Mouse (Mus musculus) testis, adult 2 months (tissue): Measurements from ENCODE around the gene Pde1b.

Experiments used
- CTCF ChIP-seq: fragments of 200-500 bp; IDR thresholded peaks from 2 replicates; pipeline ENCODE4 v1.5.1; 2012; ENCODE audit warnings: low read depth, mild to moderate bottlenecking, inconsistent platforms, low read length, moderate library complexity; ENCODE audit not compliant: control insufficient read depth, insufficient read depth, insufficient replicate concordance
- POLR2A ChIP-seq: fragments of 200-500 bp; IDR thresholded peaks from 2 replicates; pipeline ENCODE4 v1.6.1; 2012; ENCODE audit warnings: low read depth, mild to moderate bottlenecking, inconsistent platforms, low read length, moderate library complexity; ENCODE audit not compliant: control insufficient read depth

GRCm38 (mm10) chr15:103472265-103472664 is 30.6 kb upstream of the Pde1b start:
- TF ChIP-seq CTCF (no peak), POLR2A (no peak)
